Mouse (Mus musculus) forebrain, embryonic 14.5 days (tissue): ENCODE measurements around the gene Pycard. TPM values are rescaled to one million over a fixed set of nuclear protein-coding genes. Genes with fewer than 3 reads are reported as not detected.

Experiments
- ATAC-seq: fragments of 200-750 bp; cut with Nextera tagmentation; 2 replicates; pipeline ENCODE4 v1.8.0; 2017; ENCODE audit warnings: mild to moderate bottlenecking, moderate library complexity
- DNase-seq: peaks from one replicate; pipeline ENCODE4 v3.0.0-alpha.2; 2015; ENCODE audit warnings: low spot score
- H3K27ac ChIP-seq: fragments of 300-500 bp; sonication (generic); 2 replicates; pipeline ENCODE4 v1.5.1; 2014; ENCODE audit warnings: low read depth, mild to moderate bottlenecking, control low read depth, low read length, moderate library complexity
- H3K27me3 ChIP-seq: fragments of 300-500 bp; sonication (generic); replicated peaks from 2 replicates; pipeline ENCODE4 v1.6.1; 2014; ENCODE audit warnings: low read length, control low read depth, mixed read lengths; ENCODE audit not compliant: control insufficient read depth, insufficient read depth
- H3K36me3 ChIP-seq: fragments of 300-500 bp; sonication (generic); 2 replicates; pipeline ENCODE4 v1.6.1; 2014; ENCODE audit warnings: low read length, control low read depth; ENCODE audit not compliant: control insufficient read depth, insufficient read depth
- H3K4me1 ChIP-seq: fragments of 300-500 bp; sonication (generic); 2 replicates; pipeline ENCODE4 v1.6.1; 2014; ENCODE audit warnings: antibody characterized with exemption, low read length, control low read depth; ENCODE audit not compliant: control insufficient read depth, insufficient read depth
- H3K4me2 ChIP-seq: fragments of 300-500 bp; sonication (generic); 2 replicates; pipeline ENCODE4 v1.6.1; 2014; ENCODE audit warnings: mild to moderate bottlenecking, control low read depth, low read length
- H3K4me3 ChIP-seq: fragments of 300-500 bp; sonication (generic); 2 replicates; pipeline ENCODE4 v1.5.1; 2014; ENCODE audit warnings: low read depth, low read length, control low read depth
- H3K9ac ChIP-seq: fragments of 300-500 bp; sonication (generic); 2 replicates; pipeline ENCODE4 v1.6.1; 2014; ENCODE audit warnings: mild to moderate bottlenecking, low read length, control low read depth, moderate library complexity
- H3K9me3 ChIP-seq: fragments of 300-500 bp; sonication (generic); replicated peaks from 2 replicates; pipeline ENCODE4 v1.6.1; 2016; ENCODE audit warnings: low read length, control low read depth, mixed read lengths; ENCODE audit not compliant: control insufficient read depth
- WGBS: fragments of 180-500 bp; shearing (Covaris S2); extraction: QIAGEN DNeasy Blood & Tissue Kit; methylation state at CpG from one replicate; pipeline ENCODE4 v1.1.7; 2014; 5-methylcytosine and 5-hydroxymethylcytosine counted together
- polyA plus RNA-seq: library from polyadenylated mRNA; unstranded; fragments of >200 nt; fragmentation: Nextera tagmentation; extraction: Ambion mirVana; gene quantifications from 2 replicates; pipeline ENCODE4 v1.2.1, GENCODE M21; 2014

Gene Pycard
- polyA plus RNA-seq, 1 experiment from 2014 or later, result 11.5 TPM

DNA sequence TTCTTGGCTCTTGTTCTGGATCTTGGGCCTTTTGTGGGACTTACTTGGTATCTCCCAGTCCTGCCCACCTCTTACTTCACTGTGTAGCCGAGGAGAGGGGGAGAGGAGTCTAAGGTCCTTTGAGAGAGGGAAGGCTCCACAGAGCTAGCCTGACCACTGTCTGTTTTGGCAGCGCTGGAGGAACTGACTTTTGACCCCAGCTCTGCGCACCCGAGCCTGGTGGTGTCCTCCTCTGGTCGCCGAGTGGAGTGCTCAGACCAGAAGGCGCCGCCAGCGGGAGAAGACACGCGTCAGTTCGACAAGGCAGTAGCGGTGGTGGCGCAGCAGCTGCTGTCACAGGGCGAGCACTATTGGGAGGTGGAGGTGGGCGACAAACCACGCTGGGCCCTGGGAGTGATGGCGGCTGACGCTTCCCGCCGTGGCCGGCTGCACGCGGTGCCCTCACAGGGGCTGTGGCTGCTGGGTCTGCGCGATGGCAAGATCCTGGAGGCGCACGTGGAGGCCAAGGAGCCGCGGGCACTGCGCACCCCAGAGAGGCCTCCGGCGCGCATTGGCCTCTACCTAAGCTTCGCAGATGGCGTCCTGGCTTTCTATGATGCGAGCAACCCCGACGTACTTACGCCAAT, 16.2 kb upstream of the Pycard start:
- DNase-seq, result no peak
- WGBS, result 64% methylated on average over 40 of the region's 40 CpGs
- H3K4me3 ChIP-seq, result no peak overlapping the region

GRCm38 (mm10) chr7:128006193-128006592, 12.5 kb upstream of the Pycard start:
- ATAC-seq, result no peak
- no peak for DNase-seq
- WGBS, result 90% methylated on average over 7 of the region's 7 CpGs
- no peaks in the 10 kb centered on the region for H3K4me1 ChIP-seq
- H3K27ac ChIP-seq, result no peak overlapping the region
- no peaks in the 10 kb centered on the region for H3K27me3 ChIP-seq
- H3K4me3 ChIP-seq, result no peak overlapping the region
- no peak overlapping the region for H3K9ac ChIP-seq
- no peaks in the 10 kb centered on the region for H3K9me3 ChIP-seq
- H3K36me3 ChIP-seq, result no peaks in the 10 kb centered on the region
- no peak overlapping the region for H3K4me2 ChIP-seq

More for the DNA sequence above, 16.2 kb upstream of the Pycard start:
- H3K4me2 ChIP-seq, result no peak overlapping the region
- no peaks in the 10 kb centered on the region for H3K4me1 ChIP-seq
- H3K9me3 ChIP-seq, result no peaks in the 10 kb centered on the region
- H3K27me3 ChIP-seq, result no peaks in the 10 kb centered on the region
- no peak overlapping the region for H3K9ac ChIP-seq
- H3K36me3 ChIP-seq, result no peaks in the 10 kb centered on the region
- ATAC-seq, result no peak
- H3K27ac ChIP-seq, result no peak overlapping the region

DNA sequence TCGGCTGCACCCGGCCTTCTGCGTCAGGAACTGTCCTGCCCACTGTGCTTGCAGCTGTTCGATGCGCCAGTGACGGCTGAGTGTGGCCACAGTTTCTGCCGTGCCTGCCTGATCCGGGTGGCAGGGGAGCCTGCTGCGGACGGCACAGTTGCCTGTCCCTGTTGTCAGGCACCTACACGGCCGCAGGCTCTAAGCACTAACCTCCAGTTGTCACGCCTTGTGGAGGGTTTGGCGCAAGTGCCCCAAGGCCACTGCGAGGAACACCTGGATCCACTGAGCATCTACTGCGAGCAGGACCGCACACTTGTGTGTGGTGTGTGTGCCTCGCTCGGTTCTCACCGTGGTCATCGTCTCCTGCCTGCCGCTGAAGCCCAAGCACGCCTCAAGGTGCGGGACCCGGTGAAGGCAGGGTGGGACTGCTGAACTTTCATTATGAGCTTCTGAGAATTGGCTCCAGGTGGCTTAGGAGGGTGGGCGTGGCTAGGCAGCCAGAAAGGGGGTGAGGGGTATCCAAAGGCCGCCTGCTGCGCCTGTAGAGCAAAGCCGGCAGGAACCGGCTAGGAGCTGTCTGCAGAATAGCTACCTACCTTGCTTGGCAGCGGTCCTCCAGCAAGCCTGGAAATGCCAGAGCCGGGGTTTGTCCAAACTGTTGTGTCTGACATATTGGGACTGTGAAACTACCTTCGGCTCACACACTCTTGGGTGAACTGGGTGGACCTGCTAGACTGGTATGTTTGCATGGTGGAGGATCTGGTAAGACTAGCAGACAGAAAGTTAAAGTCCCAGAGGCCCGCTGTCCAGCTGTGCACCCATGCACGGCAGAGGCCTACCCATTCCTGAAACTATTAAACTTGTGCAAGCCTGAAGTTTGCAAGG, 11.1 kb upstream of the Pycard start:
- ATAC-seq, result no peak
- no peak for DNase-seq
- Histone ChIP-seq H3K36me3 (no peaks in the 10 kb centered on the region), H3K27me3 (no peaks in the 10 kb centered on the region), H3K27ac (no peak overlapping the region), H3K4me1 (no peaks in the 10 kb centered on the region), H3K4me2 (0 out of 2 replicates have a peak overlapping the region, but pooled peaks have one; percentile 2), H3K9me3 (no peaks in the 10 kb centered on the region), H3K9ac (no peak overlapping the region), H3K4me3 (no peak overlapping the region)
- 22% methylated on average over 35 of the region's 35 CpGs for WGBS

DNA sequence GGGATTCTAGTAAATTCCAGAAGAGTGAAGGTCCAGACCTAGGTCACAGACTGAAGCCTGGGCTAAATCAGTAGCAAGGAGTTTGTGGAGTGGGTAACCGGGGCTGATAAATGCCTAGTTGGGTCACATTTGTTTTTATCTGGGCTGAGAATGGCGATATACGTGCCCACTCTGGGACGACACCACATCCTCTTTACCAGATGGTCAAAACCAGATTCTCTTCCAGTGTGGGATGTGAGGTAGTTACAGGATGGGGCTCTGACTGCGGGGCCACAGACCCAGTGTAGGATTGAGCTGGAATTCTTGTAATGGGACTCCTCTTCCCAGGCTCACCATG, 10.5 kb upstream of the Pycard start:
- Histone ChIP-seq H3K27ac (no peak overlapping the region), H3K9me3 (no peaks in the 10 kb centered on the region), H3K4me3 (no peak overlapping the region), H3K27me3 (no peaks in the 10 kb centered on the region), H3K9ac (no peak overlapping the region), H3K4me1 (no peaks in the 10 kb centered on the region), H3K36me3 (no peaks in the 10 kb centered on the region), H3K4me2 (no peak overlapping the region)
- 79% methylated on average over 5 of the region's 5 CpGs for WGBS
- no peak for DNase-seq
- ATAC-seq, result no peak

GRCm38 (mm10) chr7:128003688-128004087, 10.0 kb upstream of the Pycard start, which contains the start of gene Trim72:
Trim72 (plus strand) TSS chr7:128003949.
- Histone ChIP-seq H3K4me3 (no peak within 1 kb of the TSS), H3K4me1 (no peaks in the 10 kb centered on the region), H3K27me3 (no peaks in the 10 kb centered on the region), H3K9me3 (no peaks in the 10 kb centered on the region), H3K36me3 (no peaks in the 10 kb centered on the region), H3K4me2 (0 out of 2 replicates have a peak within 1 kb of the TSS, but pooled peaks have one; percentile 2), H3K9ac (no peak within 1 kb of the TSS), H3K27ac (no peak within 1 kb of the TSS)
- ATAC-seq, result no peak
- 93% methylated on average over 2 of the region's 2 CpGs for WGBS
- no peak for DNase-seq

- DNase-seq (no peak), ATAC-seq (no peak)
- H3K4me3 ChIP-seq, result no peak overlapping the region
- no peak overlapping the region for H3K9ac ChIP-seq
- H3K27me3 ChIP-seq, result no peaks in the 10 kb centered on the region
- H3K4me1 ChIP-seq, result no peaks in the 10 kb centered on the region
- no peak overlapping the region for H3K27ac ChIP-seq
- no peaks in the 10 kb centered on the region for H3K9me3 ChIP-seq
- 89% methylated on average over 6 of the region's 6 CpGs for WGBS
- H3K36me3 ChIP-seq, result no peaks in the 10 kb centered on the region
- no peak overlapping the region for H3K4me2 ChIP-seq
Measured at GRCm38 (mm10) chr7:128003098-128003497, 9.4 kb upstream of the Pycard start.

- no peaks in the 10 kb centered on the region for H3K4me1 ChIP-seq
- no peaks in the 10 kb centered on the region for H3K9me3 ChIP-seq
- no peaks in the 10 kb centered on the region for H3K27me3 ChIP-seq
- no peak overlapping the region for H3K4me3 ChIP-seq
- DNase-seq (no peak), ATAC-seq (no peak)
- H3K4me2 ChIP-seq, result no peak overlapping the region
- H3K36me3 ChIP-seq, result no peaks in the 10 kb centered on the region
- 86% methylated on average over 1 of the region's 1 CpGs for WGBS
- H3K9ac ChIP-seq, result no peak overlapping the region
- H3K27ac ChIP-seq, result no peak overlapping the region
Measured at GRCm38 (mm10) chr7:128000068-128000950, 6.6 kb upstream of the Pycard start.

GRCm38 (mm10) chr7:127999436-127999835, 5.8 kb upstream of the Pycard start:
- Histone ChIP-seq H3K9me3 (no peaks in the 10 kb centered on the region), H3K4me1 (no peaks in the 10 kb centered on the region), H3K27me3 (no peaks in the 10 kb centered on the region), H3K9ac (no peak overlapping the region), H3K27ac (no peak overlapping the region), H3K36me3 (no peaks in the 10 kb centered on the region), H3K4me3 (no peak overlapping the region), H3K4me2 (no peak overlapping the region)
- ATAC-seq, result no peak
- DNase-seq, result no peak
- WGBS, result 80% methylated on average over 1 of the region's 1 CpGs
